Mouse (Mus musculus) urinary bladder, adult 18-20 months (tissue): ENCODE measurements around the gene 1700006A11Rik.
"Not testable (repeated sequence)": the region's sequence is repeated elsewhere in the genome, so short reads cannot be mapped to it uniquely, and the experiment has no call there.

ENCODE experiments used
- DNase-seq, 2 experiments: peaks; one replicate each; pipeline ENCODE4 v3.0.0; 2022; ENCODE audit warnings: low spot score in 2 of 2, mixed read lengths in 2 of 2

Gene 1700006A11Rik

DNA sequence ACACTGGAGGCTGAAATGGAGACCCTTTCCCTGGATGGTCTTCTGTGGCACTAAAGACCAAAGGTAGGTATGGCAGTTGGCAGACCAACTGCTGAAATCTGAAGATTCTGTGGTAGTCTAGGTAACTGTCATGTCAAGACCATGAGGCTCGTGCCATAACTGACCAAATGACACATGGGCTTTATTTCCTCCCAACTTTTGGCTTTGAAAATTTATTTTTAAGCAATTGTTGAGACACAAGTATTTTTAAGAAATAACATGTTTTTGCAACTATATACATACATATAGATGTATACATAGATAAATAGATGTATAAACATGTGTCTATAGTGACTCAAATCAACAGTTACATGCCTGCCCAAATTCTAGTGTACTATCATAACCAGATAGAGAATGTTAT, at the start of gene 1700006A11Rik:
1700006A11Rik (minus strand) TSS at position 101 of the 400 bp plus-strand sequence.
- DNase-seq: no peak

DNA sequence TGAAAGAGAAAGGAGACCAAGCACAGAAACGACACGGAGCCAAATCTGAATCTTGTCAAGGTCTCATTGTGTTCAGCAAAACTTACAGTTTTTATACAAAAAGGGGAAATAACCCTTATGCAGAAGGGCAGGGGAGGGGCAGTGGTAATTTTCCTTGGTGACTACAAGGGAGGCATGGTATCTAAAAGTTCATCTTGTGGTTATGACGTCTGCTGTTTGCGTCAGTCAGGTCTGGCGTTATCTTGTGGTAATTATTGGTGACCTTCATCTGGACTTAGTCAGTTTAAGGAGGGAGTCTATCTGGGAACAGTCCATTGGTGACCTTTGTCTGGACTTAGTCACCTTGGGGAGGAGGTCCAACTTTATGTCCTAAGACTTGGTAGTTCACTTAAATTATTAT, 48.5 kb upstream of the 1700006A11Rik start:
- DNase-seq: not testable (repeated sequence)

DNA sequence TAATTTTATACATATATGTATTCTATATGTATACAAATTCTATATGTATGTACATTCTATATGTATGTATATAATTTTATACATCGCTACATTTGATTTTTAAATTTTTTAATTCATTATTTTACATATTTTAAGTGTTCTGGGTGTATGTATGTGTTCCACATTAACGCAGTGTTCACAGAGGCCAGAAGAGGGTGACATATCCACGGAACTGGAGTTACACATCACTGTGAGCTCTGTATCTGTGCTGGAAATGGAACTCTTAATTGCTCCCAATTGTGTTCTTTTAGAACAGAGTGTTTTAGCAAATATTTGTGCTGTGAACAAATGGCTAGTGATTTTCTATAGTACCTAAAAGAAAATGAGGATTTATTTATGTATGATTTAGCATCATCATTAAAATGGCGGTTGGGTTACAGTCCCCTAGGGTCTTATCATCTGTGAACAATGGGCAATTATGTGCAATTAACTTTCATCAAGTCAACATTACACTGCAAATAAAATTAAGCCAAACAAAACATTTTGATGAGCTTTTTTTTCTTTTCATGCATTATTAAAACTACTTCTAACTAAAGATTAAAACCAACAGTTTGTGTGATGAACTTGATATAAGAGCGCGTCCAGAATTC, 40.4 kb upstream of the 1700006A11Rik start:
- DNase-seq: no peak

DNA sequence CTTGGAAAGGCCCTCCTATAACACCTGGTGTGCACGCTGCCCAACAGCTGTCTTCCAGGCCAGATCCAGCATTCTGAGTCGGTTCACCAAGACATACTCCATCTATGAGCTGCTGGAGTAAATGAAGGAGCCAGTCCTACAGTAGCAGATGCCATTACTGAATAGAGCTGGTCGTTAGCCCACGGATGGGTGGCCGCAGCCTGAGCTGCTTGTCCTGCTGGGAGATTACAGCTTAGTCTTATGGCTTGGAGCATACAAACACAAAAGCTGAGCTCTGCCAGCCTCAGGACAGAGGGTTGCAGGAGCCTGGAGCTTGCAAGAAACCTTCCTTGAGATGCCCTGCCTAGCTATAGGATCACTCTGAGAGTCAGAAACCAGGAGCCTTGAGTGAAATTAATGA, 33.6 kb downstream of the 1700006A11Rik start:
- no peak for DNase-seq

DNA sequence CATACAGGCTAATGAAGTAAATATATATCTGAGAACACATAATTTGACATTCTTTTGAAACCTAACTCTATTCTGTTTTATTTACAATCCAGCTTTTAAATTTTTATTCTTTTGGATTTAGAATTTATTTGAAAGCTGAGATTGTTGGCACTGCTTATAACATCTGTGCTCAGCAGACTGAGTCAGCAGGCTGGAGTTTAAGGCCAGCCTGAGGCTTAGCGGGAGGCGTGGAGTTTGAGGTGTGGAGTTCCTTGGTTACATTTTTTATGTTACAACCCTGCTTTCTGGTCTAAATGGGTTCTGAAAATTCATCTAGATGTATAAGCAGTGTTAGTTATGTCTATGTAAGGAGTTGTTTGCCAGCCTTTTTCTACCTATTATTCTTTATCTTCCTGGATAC, 35.7 kb downstream of the 1700006A11Rik start:
- no peak for DNase-seq

DNA sequence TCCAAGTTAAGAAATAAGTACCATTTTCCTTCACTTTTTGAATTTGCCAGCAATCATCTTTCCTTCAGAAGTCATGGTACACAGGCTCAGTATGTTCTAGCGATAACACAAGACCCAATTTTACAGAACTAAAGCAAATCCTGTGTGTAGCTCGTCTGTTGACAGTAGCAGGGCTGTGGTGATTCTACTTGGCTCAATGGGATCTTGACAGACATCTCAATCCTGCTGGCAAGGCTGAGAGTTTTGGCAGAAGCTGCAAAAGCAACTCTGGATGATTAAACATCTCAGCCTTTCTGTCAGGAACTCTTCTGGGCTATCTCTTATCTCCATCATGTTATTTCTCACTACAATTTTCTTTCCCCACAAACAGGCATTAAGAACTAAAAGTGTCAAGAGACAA, 36.2 kb downstream of the 1700006A11Rik start:
- no peak for DNase-seq

DNA sequence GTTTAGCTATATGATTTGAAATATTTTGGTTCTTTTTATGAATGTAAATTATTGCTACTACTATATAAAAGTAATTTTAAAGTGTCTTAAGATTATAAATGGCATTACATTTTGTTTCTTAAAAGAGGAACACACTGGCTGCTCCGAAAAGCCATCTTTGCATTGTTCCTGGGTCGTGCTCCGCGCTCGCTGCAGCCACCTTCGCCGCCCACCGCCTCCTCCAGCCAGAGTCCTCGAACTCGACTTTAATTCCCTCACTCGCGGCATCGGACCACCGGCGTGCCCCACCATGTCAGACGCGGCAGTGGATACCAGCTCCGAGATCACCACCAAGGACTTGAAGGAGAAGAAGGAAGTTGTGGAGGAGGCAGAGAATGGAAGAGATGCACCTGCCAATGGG, 40.5 kb downstream of the 1700006A11Rik start:
- DNase-seq: not testable (repeated sequence)

DNA sequence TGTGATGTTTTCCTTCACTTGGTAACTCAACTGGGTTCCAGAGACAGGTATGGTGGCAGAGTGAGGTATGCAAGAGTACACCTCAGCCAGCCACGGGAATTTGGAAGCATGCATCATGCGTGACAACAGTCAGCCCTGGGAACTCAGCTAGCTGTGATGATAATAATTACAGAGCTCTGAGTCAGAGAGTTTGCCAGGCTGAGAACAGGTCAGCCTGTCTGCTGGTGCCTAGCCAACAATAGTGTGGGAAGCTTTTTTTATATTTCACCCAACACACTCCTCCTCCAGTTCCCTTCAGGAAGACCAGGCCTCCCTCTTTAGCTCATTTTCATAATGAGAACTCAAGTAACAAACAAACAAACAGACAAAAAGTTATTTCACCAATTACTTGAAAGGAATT, 53.8 kb downstream of the 1700006A11Rik start:
- DNase-seq: no peak

DNA sequence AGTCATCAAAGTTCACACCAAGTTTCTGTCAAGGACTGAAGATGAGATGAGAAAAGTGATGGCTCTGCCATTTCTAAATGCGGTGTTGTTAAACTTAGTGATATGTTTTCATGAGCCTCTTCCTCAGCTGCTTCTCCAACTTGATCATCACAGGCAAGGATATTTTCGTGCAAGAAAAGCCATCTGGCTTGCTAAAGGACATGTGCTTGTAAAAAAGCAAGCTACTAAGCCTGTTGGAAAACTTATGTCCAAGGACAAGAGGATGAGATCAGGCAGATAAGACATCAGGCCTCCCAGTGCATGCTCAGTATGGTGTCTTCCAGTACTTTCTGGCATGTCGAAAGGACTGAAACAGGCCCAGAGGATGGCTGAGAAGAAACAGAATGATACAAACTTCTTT, 68.3 kb downstream of the 1700006A11Rik start:
- DNase-seq: no peak
